Mouse (Mus musculus): ENCODE data around the gene Cryga. TPM values are rescaled to one million over a fixed set of nuclear protein-coding genes. Genes with fewer than 3 reads are reported as not detected.

Gene Cryga
- polyA plus RNA-seq, 1 experiment from 2014 or later, result not detected

DNA sequence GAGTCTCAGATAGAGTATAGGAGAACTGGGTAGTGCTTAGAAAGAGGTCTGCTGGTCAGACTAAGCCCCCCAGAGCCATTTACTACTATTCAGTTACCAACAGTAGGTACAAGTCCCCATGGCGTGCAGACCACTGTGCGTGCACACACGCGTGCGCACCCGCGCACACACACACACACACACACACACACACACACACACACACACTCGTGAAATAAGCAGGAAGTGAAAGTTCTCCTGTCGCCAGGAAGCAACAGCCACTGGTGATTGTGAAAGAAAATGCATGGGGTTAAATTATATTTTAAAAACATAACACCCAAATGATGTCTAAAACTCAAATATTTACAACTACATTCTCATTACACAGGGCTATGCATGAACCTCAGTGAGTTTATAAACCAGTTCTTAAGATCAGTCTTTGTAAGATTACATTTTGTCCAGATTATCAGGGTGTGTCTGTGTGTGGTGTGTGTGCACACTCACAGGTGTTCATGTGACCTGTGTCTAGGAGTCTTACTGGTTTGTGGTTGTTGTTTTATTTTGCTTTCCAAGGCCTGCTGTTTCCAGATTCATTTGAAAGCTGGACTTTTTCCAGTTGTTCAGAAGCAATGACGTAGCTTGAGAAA lies 4.6 kb upstream of the Cryga start:
- H3K4me3 ChIP-seq (ENCODE audit: low read length), result no peak overlapping the region
- ATAC-seq (ENCODE audit: low read depth), result no peak

DNA sequence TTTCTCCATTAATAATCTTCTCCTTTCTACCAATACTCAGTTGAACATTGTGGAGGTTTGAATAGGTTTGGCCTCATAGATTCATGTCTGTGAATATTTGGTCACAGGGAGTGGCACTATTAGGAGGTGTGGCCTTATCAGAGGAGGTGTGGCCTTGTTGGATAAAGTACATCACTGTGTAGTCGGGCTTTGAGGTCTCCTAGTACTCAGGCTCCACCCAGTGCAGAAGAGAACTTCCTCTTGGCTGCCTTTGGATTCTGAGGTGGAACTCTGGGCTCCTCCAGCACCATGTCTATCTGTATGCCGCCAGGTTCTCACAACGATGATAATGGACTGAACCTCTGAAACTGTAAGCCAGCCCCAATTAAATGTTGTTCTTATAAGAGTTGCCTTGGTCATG lies 6.2 kb downstream of the Cryga start:
- ATAC-seq (ENCODE audit: low read depth), result no peak
- Histone ChIP-seq H3K36me3 (ENCODE audit: control insufficient read depth, insufficient read depth, low read length) (no peaks in the 10 kb centered on the region), H3K9me3 (ENCODE audit: control insufficient read depth, low read length) (no peaks in the 10 kb centered on the region), H3K27me3 (ENCODE audit: control insufficient read depth, insufficient read depth, low read depth, low read length) (no peaks in the 10 kb centered on the region), H3K9ac (ENCODE audit: low read length) (no peak overlapping the region), H3K4me2 (ENCODE audit: low read depth, low read length) (no peak overlapping the region), H3K27ac (ENCODE audit: low read length) (no peak overlapping the region), H3K4me1 (replicated peaks; ENCODE audit: control insufficient read depth, insufficient read depth, low read length) (no peaks in the 10 kb centered on the region), H3K4me3 (ENCODE audit: low read length) (no peak overlapping the region)
- 82% methylated on average over 3 of the region's 3 CpGs for WGBS

More for the DNA sequence above, 4.6 kb upstream of the Cryga start:
- no peaks in the 10 kb centered on the region for H3K9me3 ChIP-seq (ENCODE audit: control insufficient read depth, low read length)
- H3K9ac ChIP-seq (ENCODE audit: low read length), result no peak overlapping the region
- no peaks in the 10 kb centered on the region for H3K27me3 ChIP-seq (ENCODE audit: control insufficient read depth, insufficient read depth, low read depth, low read length)
- no peaks in the 10 kb centered on the region for H3K36me3 ChIP-seq (ENCODE audit: control insufficient read depth, insufficient read depth, low read length)
- H3K4me1 ChIP-seq (replicated peaks; ENCODE audit: control insufficient read depth, insufficient read depth, low read length), result no peaks in the 10 kb centered on the region
- no peak overlapping the region for H3K4me2 ChIP-seq (ENCODE audit: low read depth, low read length)
- H3K27ac ChIP-seq (ENCODE audit: low read length), result no peak overlapping the region
- WGBS, result 86% methylated on average over 10 of the region's 10 CpGs

DNA sequence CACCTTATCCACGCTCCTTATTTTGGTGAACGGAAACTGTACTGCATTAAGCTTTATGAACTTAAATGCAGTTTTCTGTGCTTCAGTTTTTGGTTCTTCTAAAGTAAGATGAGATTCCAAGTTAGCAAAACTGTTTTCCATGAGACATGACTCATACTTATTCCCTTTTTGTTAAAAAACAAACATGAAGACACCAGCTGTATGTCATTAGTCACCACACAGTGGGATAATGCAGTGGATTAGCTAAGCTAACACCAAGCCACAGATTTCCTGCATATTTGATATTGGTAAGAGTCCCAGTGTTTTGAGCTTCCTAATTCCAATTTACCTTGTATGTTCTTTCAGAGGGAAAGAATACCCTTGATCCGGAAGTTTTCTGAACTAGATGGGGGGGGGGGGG lies 11.6 kb downstream of the Cryga start:
- 90% methylated on average over 3 of the region's 3 CpGs for WGBS
- no peak overlapping the region for H3K4me3 ChIP-seq (ENCODE audit: low read length)
- H3K4me2 ChIP-seq (ENCODE audit: low read depth, low read length), result no peak overlapping the region
- H3K27me3 ChIP-seq (ENCODE audit: control insufficient read depth, insufficient read depth, low read depth, low read length), result no peaks in the 10 kb centered on the region
- H3K36me3 ChIP-seq (ENCODE audit: control insufficient read depth, insufficient read depth, low read length), result no peaks in the 10 kb centered on the region
- H3K4me1 ChIP-seq (replicated peaks; ENCODE audit: control insufficient read depth, insufficient read depth, low read length), result no peaks in the 10 kb centered on the region
- no peak overlapping the region for H3K27ac ChIP-seq (ENCODE audit: low read length)
- no peak overlapping the region for H3K9ac ChIP-seq (ENCODE audit: low read length)
- no peaks in the 10 kb centered on the region for H3K9me3 ChIP-seq (ENCODE audit: control insufficient read depth, low read length)
- ATAC-seq (ENCODE audit: low read depth), result no peak

- ATAC-seq (ENCODE audit: low read depth), result no peak
- no peaks in the 10 kb centered on the region for H3K9me3 ChIP-seq (ENCODE audit: control insufficient read depth, low read length)
- H3K9ac ChIP-seq (ENCODE audit: low read length), result no peak overlapping the region
- no peak overlapping the region for H3K4me2 ChIP-seq (ENCODE audit: low read depth, low read length)
- WGBS, result 24% methylated on average over 2 of the region's 2 CpGs
- no peaks in the 10 kb centered on the region for H3K36me3 ChIP-seq (ENCODE audit: control insufficient read depth, insufficient read depth, low read length)
- H3K27me3 ChIP-seq (ENCODE audit: control insufficient read depth, insufficient read depth, low read depth, low read length), result no peaks in the 10 kb centered on the region
- H3K4me3 ChIP-seq (ENCODE audit: low read length), result no peak overlapping the region
- no peaks in the 10 kb centered on the region for H3K4me1 ChIP-seq (replicated peaks; ENCODE audit: control insufficient read depth, insufficient read depth, low read length)
- H3K27ac ChIP-seq (ENCODE audit: low read length), result no peak overlapping the region
Measured at GRCm38 (mm10) chr1:65090370-65090769, 12.8 kb downstream of the Cryga start.

- Histone ChIP-seq H3K4me1 (replicated peaks; ENCODE audit: control insufficient read depth, insufficient read depth, low read length) (no peaks in the 10 kb centered on the region), H3K36me3 (ENCODE audit: control insufficient read depth, insufficient read depth, low read length) (no peaks in the 10 kb centered on the region), H3K27ac (ENCODE audit: low read length) (no peak overlapping the region), H3K27me3 (ENCODE audit: control insufficient read depth, insufficient read depth, low read depth, low read length) (no peaks in the 10 kb centered on the region), H3K4me2 (ENCODE audit: low read depth, low read length) (no peak overlapping the region), H3K4me3 (ENCODE audit: low read length) (no peak overlapping the region), H3K9ac (ENCODE audit: low read length) (no peak overlapping the region), H3K9me3 (ENCODE audit: control insufficient read depth, low read length) (no peaks in the 10 kb centered on the region)
- ATAC-seq (ENCODE audit: low read depth), result no peak
- 66% methylated on average over 6 of the region's 6 CpGs for WGBS
Measured at GRCm38 (mm10) chr1:65088567-65089356, 14.4 kb downstream of the Cryga start.

GRCm38 (mm10) chr1:65082188-65082587 lies 21.0 kb downstream of the Cryga start, which contains the start of gene Crygb:
Crygb (minus strand) TSS chr1:65082288.
- Histone ChIP-seq H3K9me3 (ENCODE audit: control insufficient read depth, low read length) (0 out of 2 replicates have a peak, but pooled peaks cover 2% of the 10 kb centered on the region), H3K27ac (ENCODE audit: low read length) (no peak within 1 kb of the TSS), H3K4me1 (replicated peaks; ENCODE audit: control insufficient read depth, insufficient read depth, low read length) (no peaks in the 10 kb centered on the region), H3K4me2 (ENCODE audit: low read depth, low read length) (no peak within 1 kb of the TSS), H3K27me3 (ENCODE audit: control insufficient read depth, insufficient read depth, low read depth, low read length) (no peaks in the 10 kb centered on the region), H3K9ac (ENCODE audit: low read length) (no peak within 1 kb of the TSS), H3K36me3 (ENCODE audit: control insufficient read depth, insufficient read depth, low read length) (no peaks in the 10 kb centered on the region), H3K4me3 (ENCODE audit: low read length) (no peak within 1 kb of the TSS)
- WGBS, result 31% methylated on average over 7 of the region's 7 CpGs
- no peak for ATAC-seq (ENCODE audit: low read depth)

DNA sequence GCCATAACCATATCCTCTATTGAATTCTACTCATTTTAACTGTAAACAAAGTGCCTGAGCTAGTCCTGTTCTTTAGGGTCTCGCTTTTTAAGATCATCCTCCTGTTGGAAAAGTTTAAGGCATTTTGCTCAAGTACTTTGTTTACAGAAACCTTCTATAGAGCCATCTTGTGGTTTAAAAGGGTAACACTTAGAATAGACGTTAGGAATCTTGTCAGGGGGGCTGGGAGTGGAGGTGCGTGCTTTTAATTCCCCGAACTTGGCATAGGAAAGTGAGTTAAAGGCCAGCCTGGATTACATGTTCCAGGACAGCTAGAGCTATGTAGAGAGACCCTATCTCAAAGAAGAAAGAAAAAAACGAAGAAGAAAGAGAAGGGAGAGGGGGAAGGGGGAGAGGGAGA lies 27.6 kb downstream of the Cryga start:
- no peaks in the 10 kb centered on the region for H3K4me1 ChIP-seq (replicated peaks; ENCODE audit: control insufficient read depth, insufficient read depth, low read length)
- WGBS, result 16% methylated on average over 5 of the region's 5 CpGs
- H3K4me3 ChIP-seq (ENCODE audit: low read length), result no peak overlapping the region
- no peak overlapping the region for H3K9ac ChIP-seq (ENCODE audit: low read length)
- H3K36me3 ChIP-seq (ENCODE audit: control insufficient read depth, insufficient read depth, low read length), result no peaks in the 10 kb centered on the region
- H3K27me3 ChIP-seq (ENCODE audit: control insufficient read depth, insufficient read depth, low read depth, low read length), result no peaks in the 10 kb centered on the region
- ATAC-seq (ENCODE audit: low read depth), result no peak
- 0 out of 2 replicates have a peak, but pooled peaks cover 2% of the 10 kb centered on the region for H3K9me3 ChIP-seq (ENCODE audit: control insufficient read depth, low read length)
- H3K4me2 ChIP-seq (ENCODE audit: low read depth, low read length), result no peak overlapping the region
- no peak overlapping the region for H3K27ac ChIP-seq (ENCODE audit: low read length)

DNA sequence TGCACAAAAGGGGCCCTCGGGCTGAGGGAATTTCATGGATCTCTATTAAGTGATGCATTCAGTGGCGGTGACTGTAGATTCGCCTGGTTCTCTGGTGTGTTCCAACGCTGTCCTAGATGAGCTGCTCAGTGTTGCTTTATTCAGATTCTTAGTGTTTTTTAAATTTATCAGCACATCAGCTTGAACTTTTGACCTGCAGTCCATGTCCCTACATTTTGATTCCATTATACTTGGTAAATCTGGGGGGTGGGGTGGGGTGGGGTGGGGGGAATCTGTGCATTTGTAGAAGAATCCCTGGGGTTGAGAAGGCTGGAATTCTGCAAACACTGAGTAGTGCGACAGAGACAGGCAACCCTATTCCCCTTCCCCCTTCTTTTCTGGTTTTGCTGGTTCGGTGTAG lies 29.6 kb downstream of the Cryga start, which contains the start of gene Crygc:
Crygc (minus strand) TSS at position 101 of the 400 bp plus-strand sequence.
- H3K9me3 ChIP-seq (ENCODE audit: control insufficient read depth, low read length), result 0 out of 2 replicates have a peak, but pooled peaks cover under 1% of the 10 kb centered on the region
- 53% methylated on average over 6 of the region's 6 CpGs for WGBS
- no peak within 1 kb of the TSS for H3K9ac ChIP-seq (ENCODE audit: low read length)
- H3K27ac ChIP-seq (ENCODE audit: low read length), result no peak within 1 kb of the TSS
- no peaks in the 10 kb centered on the region for H3K36me3 ChIP-seq (ENCODE audit: control insufficient read depth, insufficient read depth, low read length)
- H3K4me3 ChIP-seq (ENCODE audit: low read length), result no peak within 1 kb of the TSS
- H3K4me2 ChIP-seq (ENCODE audit: low read depth, low read length), result no peak within 1 kb of the TSS
- H3K27me3 ChIP-seq (ENCODE audit: control insufficient read depth, insufficient read depth, low read depth, low read length), result no peaks in the 10 kb centered on the region
- H3K4me1 ChIP-seq (replicated peaks; ENCODE audit: control insufficient read depth, insufficient read depth, low read length), result no peaks in the 10 kb centered on the region
- ATAC-seq (ENCODE audit: low read depth), result no peak

GRCm38 (mm10) chr1:65067842-65068241 lies 35.3 kb downstream of the Cryga start:
- H3K4me3 ChIP-seq (ENCODE audit: low read length), result no peak overlapping the region
- H3K9me3 ChIP-seq (ENCODE audit: control insufficient read depth, low read length), result no peaks in the 10 kb centered on the region
- H3K4me1 ChIP-seq (replicated peaks; ENCODE audit: control insufficient read depth, insufficient read depth, low read length), result no peaks in the 10 kb centered on the region
- no peak overlapping the region for H3K4me2 ChIP-seq (ENCODE audit: low read depth, low read length)
- no peak for ATAC-seq (ENCODE audit: low read depth)
- H3K36me3 ChIP-seq (ENCODE audit: control insufficient read depth, insufficient read depth, low read length), result no peaks in the 10 kb centered on the region
- H3K27me3 ChIP-seq (ENCODE audit: control insufficient read depth, insufficient read depth, low read depth, low read length), result no peaks in the 10 kb centered on the region
- H3K9ac ChIP-seq (ENCODE audit: low read length), result no peak overlapping the region
- no peak overlapping the region for H3K27ac ChIP-seq (ENCODE audit: low read length)

All from lung, embryonic 16.5 days (tissue).